Mouse (Mus musculus) stomach, postnatal 0 days (tissue): ENCODE measurements around the gene Clec12b.

Experiments used
- CTCF ChIP-seq: IDR thresholded peaks from 2 replicates; pipeline ENCODE4 v1.5.1; 2016; ENCODE audit warnings: antibody characterized with exemption, low read depth, mild to moderate bottlenecking, moderate library complexity
- EP300 ChIP-seq: optimal IDR thresholded peaks from 2 replicates; pipeline ENCODE3; 2016; ENCODE audit warnings: antibody characterized with exemption

DNA sequence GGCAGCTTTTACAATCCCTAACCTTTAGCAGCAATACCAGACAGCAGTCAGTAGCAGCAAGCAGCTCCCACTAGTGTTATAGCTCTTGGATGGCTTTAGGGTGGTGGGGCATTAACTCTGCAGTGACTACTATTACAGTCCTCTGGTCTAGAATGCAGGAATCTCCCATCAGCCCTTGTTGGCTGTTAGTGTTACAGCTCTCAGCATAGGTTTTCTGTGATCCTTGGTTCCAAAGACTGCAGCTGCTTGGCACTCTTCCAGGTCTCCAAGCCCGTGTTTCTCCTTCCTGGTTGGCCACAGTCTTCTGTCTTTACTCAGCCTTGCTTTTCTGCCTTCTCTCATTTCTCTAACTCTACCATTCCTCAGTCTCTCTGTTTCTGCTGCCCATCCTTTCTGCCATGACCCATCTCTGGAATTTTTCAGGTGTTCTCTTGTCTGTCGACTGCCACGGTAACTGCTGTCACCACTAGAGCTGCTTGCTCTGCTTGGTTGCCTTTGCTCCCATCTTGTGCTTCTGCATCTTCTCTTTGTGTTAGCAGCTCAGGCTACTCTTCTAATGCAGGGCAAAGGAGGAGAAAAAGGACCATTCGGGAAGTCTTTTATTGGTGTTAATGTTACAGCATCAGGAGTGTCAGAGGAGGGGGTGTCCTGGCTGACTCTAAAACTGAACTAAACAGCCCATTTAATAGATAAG lies 37.5 kb upstream of the Clec12b start:
- TF ChIP-seq CTCF (no peak), EP300 (no peak)
